Mouse (Mus musculus) B cell, adult 2 months (primary cell): ENCODE data around the gene Plcxd2.
A peak's percentile ranks its signal among the peaks of the same experiment; 100 is the strongest.

Experiments
- DNase-seq, 2 experiments: peaks; one replicate each; pipeline ENCODE4 v3.0.0; 2022

The Plcxd2 gene

DNA sequence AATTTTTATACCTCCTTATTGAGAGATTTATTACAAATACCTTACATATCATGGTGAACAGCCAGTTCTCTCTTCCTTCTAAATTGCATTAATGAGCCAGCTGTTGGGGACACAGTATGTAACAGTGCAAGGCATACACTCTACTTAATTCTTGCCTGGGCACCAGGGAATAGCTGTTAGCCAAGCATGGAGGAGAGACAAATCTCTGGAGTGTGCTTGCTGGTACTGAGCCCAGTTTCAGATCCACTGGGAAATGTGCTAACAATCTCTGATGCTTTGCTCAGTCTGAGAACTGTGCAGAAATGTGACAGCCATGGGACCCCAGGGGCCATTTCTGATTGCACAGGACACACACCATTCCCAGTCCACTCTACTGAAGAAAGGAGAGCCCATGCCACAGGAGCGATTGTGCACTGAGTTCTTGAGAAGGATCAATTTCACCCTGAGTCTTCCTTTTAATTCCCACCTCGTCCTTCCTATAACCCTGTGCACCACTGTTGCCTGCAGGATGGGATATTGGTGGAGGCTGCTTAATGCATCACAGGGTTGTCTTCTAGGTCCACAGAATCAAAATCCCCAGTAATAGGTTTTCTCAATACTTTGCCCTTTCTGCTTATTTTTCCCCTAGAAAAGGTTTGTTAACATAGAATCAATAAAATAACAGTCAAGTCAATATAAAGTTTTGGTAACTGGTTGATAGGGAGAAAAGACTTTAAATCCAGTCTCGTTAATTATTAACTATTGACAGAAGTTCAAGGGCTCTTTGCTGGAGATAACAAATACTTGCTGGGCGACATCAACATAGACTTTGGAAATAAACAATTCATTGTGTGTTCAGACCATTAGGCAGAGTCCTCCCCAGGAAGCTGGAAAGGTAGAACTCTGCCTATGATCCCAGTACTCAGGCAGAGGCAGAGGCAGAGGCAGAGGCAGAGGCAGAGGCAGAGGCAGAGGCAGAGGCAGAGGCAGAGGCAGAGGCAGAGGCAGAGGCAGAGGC is 25.1 kb downstream of the Plcxd2 start:
- DNase-seq: no peak

DNA sequence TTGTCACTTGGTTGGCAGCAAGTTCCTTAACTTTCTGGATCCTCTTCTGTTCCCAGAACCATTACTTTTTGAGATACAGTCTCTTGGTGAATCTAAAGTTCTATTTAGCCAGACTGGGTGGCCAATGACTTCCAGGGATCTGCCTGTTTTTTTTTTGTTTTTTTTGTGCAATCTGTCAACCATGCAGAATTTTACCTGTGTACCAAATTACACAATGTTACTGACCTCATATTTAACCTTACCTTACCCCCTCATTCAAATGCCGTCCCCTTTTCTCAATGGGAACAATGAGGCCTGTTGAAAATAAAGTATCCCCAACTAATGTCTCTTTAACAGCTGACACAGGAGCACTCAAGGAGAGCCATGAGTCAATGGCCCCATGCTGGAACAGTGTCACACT is 33.8 kb downstream of the Plcxd2 start:
- DNase-seq: no peak

DNA sequence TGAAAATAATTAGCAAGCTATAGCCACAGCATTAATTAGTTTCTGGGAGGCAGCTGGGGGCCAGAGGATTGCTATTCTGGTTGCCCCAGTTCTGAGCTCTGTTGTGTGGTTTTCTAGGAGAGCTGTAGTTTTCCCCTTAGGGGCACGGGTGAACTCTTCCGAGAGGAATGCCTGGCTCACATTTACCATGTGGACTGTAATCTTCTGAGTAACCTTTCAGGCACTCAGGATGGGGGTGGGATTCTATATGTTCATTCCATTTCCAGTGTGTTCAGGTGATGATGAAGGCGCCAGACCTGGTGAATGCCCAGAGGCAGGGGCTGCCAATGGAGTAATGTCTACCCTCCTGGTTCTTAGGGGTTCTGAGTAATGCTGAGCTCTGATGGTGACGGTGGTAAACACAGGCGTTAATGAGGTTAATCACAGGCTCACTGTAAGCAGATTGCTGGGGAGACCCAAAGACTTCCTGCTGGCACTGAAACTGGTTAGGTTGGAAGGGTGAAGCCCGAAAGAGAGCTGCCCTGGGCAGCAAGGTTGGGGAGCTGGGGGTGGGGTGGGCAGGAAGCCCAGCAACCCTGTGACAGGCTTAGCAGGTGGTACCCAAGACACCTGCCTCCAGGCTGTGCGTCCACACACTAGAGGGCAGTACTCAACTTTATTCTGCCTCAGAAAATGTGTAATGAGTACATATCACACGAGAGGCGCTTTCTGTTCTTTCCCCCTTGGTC is 35.9 kb downstream of the Plcxd2 start:
- no peak for DNase-seq

DNA sequence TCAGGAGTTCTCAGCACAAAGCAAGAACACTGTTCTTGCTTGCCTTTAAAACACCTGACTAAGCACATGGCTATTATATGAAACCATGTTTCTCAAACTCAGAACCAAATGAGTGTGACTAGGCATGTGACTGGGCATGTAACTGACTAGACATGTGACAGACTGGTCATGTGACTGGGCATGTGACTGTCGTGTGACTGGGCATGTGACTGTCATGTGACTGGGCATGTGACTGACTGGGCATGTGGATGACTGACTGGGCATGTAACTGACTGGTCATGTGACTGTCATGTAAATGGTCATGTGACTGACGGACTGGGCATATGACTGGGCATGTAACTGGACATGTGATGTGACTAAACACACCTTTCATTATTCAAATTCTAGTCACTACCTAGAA is 39.8 kb downstream of the Plcxd2 start:
- DNase-seq: peak; percentile 24 to 36

DNA sequence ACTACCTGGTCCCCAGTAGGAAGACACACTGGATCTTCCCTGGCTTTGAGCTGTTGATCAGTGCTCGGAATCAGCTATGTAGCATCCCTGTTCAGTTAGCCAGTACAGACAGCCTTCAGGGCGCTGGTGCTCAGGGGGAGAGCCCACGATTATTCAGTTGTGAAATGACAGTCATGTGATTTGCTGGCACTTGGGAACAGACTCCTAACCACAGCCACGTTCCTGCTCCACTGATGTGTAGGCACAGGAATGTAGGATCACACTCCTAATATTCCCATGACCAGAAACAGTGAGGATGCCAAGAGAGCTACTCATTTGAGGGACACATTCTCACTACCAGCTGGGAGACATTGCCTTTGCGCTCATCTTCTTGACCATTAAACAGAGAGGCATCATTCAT is 41.3 kb downstream of the Plcxd2 start:
- DNase-seq: no peak

DNA sequence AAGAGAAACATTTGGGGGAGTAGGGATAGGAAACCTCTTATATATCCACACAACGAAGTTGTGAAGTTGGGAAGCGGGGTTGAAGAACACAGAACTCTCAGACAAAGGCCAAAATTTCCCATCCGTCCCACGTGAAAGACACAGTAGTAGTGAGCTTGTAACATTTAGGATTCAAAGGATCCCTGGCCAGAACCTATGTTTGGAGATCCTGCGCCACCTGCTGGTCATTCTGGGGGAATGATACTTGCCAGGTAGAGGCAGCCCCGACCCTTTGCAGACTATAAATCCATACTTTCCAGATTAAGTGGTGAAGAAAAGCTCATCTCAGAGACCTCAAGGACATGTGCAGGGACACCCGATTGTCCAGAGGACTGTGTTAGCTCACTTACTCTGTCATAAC is 42.5 kb downstream of the Plcxd2 start:
- peak; percentile 61 to 64 for DNase-seq

DNA sequence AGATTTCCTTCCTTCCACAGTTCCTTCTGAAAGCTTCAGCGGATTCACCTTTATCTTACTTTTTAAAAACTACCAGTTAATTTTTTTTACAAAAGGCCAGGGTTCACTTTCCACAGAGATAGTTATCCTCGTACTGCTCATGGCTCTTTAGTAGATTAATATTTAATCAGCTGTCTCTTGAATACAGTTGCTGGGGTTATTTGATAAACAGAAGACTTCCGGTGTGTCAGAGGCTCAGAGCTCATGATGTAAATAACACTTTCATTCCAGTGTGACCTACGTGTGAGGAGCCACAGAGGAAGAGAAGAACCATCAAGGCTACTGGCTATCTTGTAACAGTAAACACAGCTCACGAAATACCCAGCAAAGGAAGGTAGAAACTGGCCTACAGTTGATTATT is 43.4 kb downstream of the Plcxd2 start:
- DNase-seq: no peak

DNA sequence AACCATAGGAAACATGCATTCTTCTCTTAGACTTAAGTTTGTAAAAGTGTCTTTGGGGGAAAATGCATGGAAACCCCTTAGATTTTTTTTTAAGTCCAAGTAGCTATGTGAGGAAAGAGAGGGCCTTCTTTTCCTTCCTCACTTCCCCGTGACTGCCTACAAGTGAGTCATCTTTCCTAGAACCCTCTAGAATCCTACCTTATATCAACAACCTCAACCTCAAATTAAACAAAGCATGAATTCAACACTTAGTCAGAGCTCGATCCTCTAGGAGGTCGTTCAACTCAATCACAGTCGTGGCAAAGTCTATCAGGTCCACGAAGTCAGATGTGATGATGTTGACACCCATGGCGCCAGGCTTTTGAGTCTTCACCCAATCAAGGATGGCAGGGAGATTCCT is 45.2 kb downstream of the Plcxd2 start:
- DNase-seq: no peak

DNA sequence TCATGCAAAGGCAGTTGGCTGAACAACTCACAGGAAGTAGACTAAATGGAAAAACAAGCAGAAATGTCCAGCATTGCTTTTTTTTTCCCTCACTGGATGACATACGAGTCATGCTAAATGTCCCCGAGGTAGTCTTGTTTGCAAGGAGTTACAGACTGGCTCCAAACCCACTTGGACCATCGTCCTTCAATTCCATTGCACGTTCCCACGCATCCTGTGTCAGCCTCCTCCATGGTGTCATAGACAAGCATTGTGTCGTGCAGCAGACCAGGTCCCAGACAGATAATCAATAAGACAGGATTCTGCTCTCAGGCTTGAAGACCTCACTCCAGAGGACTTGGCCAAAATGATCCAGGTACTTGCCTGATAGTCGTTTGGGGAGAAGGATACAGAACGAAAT is 46.2 kb downstream of the Plcxd2 start:
- DNase-seq: no peak

DNA sequence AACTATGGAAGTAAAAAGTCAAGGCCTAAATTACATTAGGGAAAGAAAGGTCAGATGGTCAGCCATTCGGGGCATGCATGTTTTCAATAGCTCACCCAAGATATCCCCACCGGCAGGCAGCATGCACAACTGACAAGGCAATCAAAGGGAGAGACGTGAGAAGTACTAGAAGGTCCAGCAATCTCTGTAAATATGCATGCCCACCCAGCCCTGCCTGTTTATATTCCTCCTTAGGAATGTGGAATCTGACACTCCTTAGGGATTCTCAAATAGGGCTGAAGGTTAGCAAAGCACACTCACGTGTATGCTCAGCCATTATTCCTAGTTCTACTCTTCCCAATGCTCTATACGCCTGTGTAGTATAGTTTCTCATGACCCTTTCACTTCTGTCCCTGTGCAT is 46.9 kb downstream of the Plcxd2 start:
- DNase-seq: no peak

DNA sequence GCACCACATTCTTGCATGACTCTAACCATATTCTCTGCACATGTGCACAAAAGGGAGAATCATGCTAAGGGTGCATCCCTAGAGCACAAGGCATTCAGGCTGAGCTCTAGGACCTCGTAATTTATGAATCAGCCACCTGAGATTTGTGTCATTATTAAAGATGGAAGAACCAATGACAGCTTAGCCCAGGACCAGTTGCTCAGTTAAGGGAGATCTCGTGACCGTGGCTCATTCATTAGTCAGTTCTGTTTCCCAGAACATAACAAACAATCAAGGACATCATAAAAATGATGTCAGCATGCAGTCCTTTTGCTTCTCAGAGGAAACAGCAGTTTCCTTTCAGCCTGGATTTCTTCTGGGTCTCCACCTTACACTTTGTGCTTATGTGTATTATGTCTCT is 49.0 kb downstream of the Plcxd2 start:
- DNase-seq: no peak

DNA sequence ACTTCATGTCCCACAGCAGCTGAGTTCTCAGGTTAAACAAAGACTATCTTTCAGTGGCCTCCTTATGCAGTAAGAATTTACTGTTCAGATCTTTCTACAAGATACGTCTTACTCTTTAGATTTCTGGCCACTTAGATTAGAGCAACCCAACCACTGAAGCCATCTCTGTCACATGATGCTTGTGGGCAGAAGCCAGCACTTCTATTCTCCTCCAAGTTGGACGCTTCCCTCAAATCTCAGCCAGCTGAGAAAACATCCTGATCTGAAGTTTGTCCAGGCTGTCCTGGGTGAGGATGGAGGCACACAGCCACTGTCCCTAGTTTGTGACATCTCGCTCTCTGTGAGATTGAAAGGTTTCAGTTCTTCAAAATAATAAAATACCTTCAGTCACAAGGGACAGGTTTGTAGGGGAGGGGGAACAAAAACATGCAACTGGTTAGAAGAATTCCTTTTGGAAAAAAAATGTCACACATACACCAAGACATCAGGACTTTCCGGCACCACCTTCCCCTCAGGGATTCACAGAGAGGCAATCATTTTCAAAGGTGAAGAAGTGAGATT is 53.5 kb downstream of the Plcxd2 start:
- no peak for DNase-seq

DNA sequence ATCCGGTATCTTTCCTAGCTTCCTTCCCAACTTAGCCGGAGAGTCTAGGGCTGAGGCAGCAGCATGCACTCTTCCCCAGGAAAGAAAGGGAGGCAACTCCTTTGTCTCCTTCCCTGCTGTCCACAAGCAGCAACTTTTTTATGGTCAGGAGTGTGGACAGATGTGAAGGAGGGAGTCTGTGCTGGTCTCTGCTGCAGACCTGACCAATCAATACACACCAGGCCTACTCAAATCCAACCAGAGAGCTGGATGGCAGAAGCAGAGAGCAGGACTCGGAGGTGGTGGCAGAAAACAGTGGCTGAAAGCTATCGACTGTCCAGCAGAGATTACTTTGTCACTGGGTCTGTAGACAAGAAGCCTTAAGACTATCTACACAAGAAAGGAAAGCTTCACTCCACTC is 56.6 kb downstream of the Plcxd2 start, which contains the start of gene Phldb2:
TSS of gene Phldb2 (minus strand) at position 205 of the 400 bp plus-strand sequence.
- DNase-seq: no peak

DNA sequence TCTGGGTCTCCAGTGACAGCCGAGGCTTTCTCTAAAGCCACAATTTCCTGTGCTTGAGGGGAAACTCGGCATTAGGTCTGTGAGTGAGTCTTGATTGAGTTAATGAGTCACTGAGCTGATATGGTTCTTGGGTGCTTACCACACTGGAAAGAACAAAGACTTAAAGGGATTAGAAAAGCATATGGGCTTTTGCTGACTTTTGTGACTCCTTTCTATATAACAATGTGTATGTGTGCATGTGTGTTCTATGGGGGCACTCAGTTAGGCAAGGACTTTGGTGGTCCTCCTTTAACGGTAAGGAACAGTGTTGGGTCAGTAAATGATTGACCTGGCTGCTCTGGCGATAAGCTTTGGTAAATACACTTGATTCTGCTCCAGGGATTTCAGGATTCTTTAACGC is 57.5 kb downstream of the Plcxd2 start:
- no peak for DNase-seq

DNA sequence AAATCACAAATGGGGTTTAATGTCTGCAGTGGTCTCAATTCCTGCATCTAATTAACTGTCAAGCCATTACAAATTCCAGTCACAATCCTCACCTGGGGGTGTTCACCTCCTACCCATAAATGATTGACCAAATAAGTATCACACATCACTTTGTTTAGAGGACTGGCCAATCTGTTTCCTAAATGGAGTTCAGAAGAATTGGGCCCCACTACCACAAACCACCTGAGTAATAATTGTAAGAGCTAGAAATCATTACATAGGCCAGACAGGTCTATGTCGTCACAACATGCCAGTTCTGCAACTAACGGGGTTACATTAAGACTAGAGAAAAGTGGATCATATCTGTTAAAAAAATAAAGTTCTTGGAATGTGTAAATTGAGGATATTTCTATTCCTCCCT is 58.0 kb downstream of the Plcxd2 start:
- no peak for DNase-seq

DNA sequence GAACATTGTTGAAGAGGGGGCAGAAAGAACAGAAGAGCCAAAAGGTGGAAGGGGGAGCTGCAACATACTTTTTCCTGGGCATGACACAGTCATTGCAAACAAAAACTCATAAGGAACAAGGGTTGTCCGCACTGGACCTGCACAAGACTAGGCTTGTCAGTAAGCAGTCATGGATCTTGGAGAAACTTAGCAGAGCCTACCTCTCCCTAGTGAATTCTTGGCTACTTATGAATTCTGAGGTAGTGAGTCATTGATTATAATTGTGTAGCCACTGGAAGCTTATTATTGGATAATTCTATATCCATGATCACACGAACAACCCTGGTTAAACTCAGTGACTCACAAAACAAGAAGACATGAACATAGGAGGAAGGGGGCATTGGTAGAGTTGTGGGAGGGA is 63.7 kb downstream of the Plcxd2 start:
- no peak for DNase-seq

DNA sequence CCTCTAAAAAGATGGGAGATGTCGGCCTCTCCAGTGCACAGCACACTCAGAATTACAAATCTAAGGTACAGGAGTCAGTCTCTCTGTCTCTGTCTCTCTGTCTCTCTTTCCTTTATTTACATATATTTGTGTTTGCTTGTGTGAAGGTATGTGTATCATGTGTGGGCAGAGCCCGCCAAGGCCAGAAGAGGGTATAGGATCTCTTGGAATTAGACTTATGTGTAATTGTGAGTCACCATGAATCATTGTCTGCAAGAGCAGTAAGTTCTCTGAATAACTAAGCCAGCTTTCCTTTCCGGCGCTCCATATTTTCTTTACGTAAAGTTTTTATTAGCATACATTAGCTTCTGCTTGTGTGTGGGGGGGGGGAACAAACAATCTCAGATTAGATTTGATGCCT is 64.4 kb downstream of the Plcxd2 start:
- DNase-seq: no peak

DNA sequence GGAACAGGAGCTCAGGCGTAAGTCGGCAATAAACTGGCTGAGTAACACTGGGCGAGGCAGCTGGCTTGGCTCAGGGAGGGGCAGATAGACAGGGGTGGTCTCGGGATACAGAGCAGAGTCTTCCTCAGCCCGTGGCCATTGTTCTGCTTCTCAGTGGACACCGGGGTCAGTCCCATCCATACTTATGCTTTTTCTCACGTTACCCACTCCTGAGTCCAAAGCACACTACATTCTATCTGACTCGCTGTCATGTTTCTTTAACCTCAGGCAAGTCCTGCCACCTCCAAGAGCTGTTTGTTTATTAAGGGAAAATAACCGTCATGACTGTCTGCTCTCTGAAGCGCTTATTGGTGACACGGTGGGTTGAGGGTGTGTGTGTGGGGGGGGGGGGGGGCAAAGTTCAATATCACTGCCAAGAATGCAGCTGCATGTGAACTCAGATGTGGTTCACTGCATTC is 64.8 kb downstream of the Plcxd2 start:
- DNase-seq: no peak

DNA sequence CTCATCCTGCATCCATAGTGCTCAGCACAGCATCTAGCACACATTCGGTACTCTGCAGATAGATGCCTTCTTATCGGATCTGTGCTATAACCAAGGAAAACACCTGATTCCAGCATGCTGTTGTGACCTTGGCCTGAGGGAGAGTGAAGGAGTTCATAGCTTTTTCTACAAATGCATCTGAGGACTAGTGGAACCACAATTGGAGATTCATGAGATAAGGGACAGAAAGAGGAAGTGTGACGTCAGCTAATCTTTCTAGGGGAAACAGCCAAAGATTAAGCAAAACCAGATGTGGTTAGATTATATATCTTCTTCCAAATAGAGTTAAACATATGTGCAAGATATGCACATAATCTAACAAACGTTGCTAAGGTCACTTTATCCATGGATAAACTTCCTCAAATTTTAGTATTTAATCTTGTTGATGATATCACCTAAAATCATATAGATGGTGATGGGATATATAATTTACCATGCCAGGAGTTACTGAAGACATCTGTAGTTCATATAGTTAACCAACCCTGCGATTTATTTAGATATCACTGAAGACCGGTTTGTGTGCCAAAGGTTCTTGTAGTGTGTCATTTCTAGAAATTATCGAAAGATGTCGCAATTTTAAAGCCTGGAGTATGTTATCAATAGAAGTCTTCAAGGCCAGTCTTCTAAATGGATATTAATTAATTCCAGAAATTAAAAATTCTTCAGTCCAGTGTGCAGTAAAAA is 67.7 kb downstream of the Plcxd2 start:
- no peak for DNase-seq

DNA sequence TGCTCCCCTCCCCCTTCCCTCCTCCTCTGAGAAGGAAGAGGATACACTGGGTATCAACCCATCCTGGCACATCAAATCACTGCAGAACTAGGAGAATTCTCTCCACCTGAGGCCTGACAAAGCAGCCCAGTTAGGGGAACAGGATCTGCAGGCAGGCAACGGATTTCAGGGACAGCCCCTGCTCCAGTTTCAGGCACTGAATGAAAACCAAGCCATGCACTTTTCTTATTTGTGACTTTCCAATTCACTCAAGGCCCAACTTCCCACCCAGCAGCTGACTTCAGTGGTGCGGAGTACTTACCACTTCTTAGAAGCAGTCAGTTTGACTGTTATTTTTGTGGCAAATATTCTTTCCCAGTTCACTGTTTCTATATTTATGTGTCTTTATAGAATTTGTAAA is 69.3 kb downstream of the Plcxd2 start:
- no peak for DNase-seq

DNA sequence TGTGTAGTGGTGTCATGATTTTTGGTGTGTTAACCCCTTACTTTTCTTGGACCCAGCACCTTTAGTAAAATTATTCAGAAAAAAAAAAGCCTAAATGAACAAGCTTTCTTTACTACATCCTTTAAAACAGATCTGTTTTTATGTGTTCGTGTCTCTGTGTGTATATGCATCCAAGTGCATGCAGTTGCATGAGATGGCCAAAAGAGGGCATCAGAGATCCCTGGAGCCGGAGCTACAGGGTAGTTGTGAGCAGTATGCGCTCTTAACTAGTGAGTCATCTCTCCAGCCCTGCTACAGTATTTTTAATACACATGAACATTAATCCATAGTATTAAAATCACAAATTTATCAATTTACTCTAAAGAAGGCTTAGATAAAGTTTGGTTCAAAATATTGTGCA is 70.6 kb downstream of the Plcxd2 start:
- no peak for DNase-seq

DNA sequence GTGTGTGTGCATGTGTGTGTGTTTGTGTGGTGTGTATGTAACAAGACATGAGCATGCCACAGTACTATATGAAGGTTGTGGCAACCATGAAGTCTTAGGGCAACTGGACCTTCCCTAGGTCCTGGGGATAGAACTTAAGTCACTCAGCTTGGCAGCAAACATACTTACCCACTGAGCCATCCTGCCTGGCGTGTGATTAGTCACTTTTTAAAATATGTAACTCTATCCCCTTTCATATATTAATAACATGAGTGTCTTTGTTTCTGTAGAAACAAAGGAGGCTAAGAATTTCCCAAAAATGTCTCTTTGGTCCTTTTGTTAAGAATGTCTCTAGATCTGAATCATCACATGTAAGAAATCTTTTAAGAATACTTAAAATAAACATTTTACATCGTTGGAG is 72.6 kb downstream of the Plcxd2 start:
- no peak for DNase-seq

DNA sequence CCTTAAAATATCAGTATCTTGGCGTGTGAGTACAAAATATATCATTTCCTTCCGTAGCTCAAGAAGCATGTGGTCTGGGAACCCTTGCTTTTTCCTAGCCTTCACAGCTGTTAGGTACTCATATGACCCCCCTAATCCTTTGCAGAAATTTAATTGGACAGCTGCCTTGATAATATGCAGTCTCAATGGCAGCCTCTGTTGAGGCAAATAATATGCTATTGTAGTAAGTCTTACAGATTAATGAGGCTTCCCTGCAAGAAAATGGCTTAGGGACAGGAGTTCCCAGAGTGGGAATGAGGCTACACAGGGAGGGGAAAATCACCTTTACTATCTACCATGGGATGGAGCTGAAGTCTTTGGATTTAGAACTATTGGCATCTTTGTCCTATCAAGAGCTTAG is 73.5 kb downstream of the Plcxd2 start:
- no peak for DNase-seq
